Mouse (Mus musculus) hindbrain, embryonic 16.5 days (tissue): ENCODE measurements around the gene Fezf2. TPM values are rescaled to one million over a fixed set of nuclear protein-coding genes. Genes with fewer than 3 reads are reported as not detected.

Experiments
- ATAC-seq: fragments of 200-750 bp; cut with Nextera tagmentation; 2 replicates; pipeline ENCODE4 v1.8.0; 2017; ENCODE audit warnings: moderate TSS enrichment, moderate library complexity
- H3K27ac ChIP-seq: fragments of 300-500 bp; sonication (generic); 2 replicates; pipeline ENCODE4 v1.5.1; 2014; ENCODE audit warnings: low read depth, mild to moderate bottlenecking, control low read depth, low read length, moderate library complexity
- H3K27me3 ChIP-seq: fragments of 300-500 bp; sonication (generic); replicated peaks from 2 replicates; pipeline ENCODE4 v1.6.1; 2014; ENCODE audit warnings: low read length; ENCODE audit not compliant: control insufficient read depth, insufficient read depth
- H3K36me3 ChIP-seq: fragments of 300-500 bp; sonication (generic); 2 replicates; pipeline ENCODE4 v1.6.1; 2014; ENCODE audit warnings: mild to moderate bottlenecking, low read length, moderate library complexity, mixed read lengths; ENCODE audit not compliant: control insufficient read depth, insufficient read depth
- H3K4me1 ChIP-seq: fragments of 300-500 bp; sonication (generic); 2 replicates; pipeline ENCODE4 v1.6.1; 2014; ENCODE audit warnings: low read depth, low read length; ENCODE audit not compliant: control insufficient read depth, insufficient read depth
- H3K4me2 ChIP-seq: fragments of 300-500 bp; sonication (generic); 2 replicates; pipeline ENCODE4 v1.6.1; 2014; ENCODE audit warnings: mild to moderate bottlenecking, low read length, control low read depth, moderate library complexity
- H3K4me3 ChIP-seq: fragments of 300-500 bp; sonication (generic); 2 replicates; pipeline ENCODE4 v1.5.1; 2014; ENCODE audit warnings: mild to moderate bottlenecking, low read length, control low read depth, moderate library complexity
- H3K9ac ChIP-seq: fragments of 300-500 bp; sonication (generic); 2 replicates; pipeline ENCODE4 v1.6.1; 2014; ENCODE audit warnings: low read depth, mild to moderate bottlenecking, control low read depth, low read length, moderate library complexity
- H3K9me3 ChIP-seq: fragments of 300-500 bp; sonication (generic); 2 replicates; pipeline ENCODE4 v1.6.1; 2014; ENCODE audit warnings: mild to moderate bottlenecking, low read length, moderate library complexity; ENCODE audit not compliant: control insufficient read depth
- WGBS: fragments of 180-500 bp; shearing (Covaris S2); extraction: QIAGEN DNeasy Blood & Tissue Kit; methylation state at CpG from one replicate; pipeline ENCODE4 v1.1.7; 2014; 5-methylcytosine and 5-hydroxymethylcytosine counted together
- polyA plus RNA-seq: library from polyadenylated mRNA; unstranded; fragments of >200 nt; fragmentation: Nextera tagmentation; extraction: Ambion mirVana; gene quantifications from 2 replicates; pipeline ENCODE4 v1.2.1, GENCODE M21; 2015

Gene Fezf2
- 0.06 and 2.3 TPM in 2 replicates for polyA plus RNA-seq

DNA sequence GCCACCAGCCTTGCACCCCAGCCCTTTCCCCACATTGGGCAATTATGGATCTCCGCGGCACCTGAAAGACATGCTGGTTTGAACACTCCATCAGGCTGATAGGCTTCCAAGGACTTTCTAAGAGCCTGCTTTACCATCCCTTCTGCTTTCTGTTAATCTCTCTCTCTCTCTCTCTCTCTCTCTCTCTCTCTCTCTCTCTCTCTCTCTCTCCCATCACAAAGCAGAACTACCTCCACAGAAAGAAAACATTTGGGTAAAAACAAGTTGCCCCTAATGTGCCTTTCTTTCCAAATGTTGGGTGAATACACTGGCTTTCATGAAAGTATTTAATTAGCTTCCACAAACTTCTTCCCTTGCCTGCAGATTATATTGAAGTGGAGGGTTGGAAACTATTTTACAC is at the start of gene Fezf2:
Fezf2 (minus strand) TSS at position 101 of the 400 bp plus-strand sequence.
- Histone ChIP-seq H3K4me2 (no peak within 1 kb of the TSS), H3K27ac (no peak within 1 kb of the TSS), H3K9ac (no peak within 1 kb of the TSS), H3K9me3 (no peaks in the 10 kb centered on the region), H3K27me3 (peaks cover 65% of the 10 kb centered on the region), H3K4me3 (no peak within 1 kb of the TSS), H3K36me3 (no peaks in the 10 kb centered on the region), H3K4me1 (peaks cover 12% of the 10 kb centered on the region)
- WGBS: 2% methylated on average over 2 of the region's 2 CpGs
- no peak for ATAC-seq

DNA sequence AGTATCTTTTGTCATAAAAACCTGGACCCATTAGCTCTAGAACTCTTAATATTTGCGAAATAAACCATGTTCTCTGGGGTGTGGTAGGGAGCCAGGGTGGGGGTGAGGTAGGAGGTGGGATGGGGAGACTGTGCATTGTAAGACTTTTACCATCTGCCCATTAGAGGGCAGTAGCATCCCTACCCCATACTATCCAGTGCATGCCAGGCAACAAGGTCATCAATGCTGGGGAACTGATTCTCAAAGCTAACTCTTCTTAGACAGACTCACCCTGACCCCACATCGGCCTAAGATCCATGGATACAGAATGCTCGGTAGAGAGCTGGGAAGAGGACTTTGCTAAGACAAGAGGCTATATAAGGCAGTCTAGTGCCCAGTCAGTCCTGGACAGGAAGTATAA is 49.6 kb upstream of the Fezf2 start:
- Histone ChIP-seq H3K36me3 (no peaks in the 10 kb centered on the region), H3K4me1 (0 out of 2 replicates have a peak, but pooled peaks cover 2% of the 10 kb centered on the region), H3K4me2 (no peak overlapping the region), H3K4me3 (no peak overlapping the region), H3K9ac (no peak overlapping the region), H3K27me3 (peaks cover 2% of the 10 kb centered on the region; the same call in 1 of the 2 replicates), H3K27ac (no peak overlapping the region), H3K9me3 (no peaks in the 10 kb centered on the region)
- 79% methylated on average over 3 of the region's 3 CpGs for WGBS
- ATAC-seq: 0 out of 2 replicates have a peak, but pooled peaks have one; percentile 22

DNA sequence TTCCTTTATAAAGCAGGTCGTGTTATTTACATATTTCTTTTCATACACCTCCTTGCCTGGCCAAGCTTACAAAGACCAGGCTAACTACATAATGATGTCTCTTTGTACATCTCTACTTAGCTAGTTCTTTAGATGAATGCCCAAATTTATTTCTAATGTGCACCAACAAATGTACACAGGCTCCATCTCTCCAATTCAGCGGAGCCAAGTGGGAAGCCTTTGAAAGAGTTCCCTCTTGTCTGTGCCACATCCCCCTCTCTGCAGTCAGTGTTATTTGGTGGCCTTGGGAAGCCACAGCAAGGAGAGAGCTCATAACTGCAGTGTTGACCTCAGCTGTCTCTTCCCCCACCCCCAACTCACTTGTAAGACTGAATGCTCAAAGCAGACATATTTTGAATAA is 46.3 kb upstream of the Fezf2 start:
- Histone ChIP-seq H3K4me1 (peaks cover 2% of the 10 kb centered on the region), H3K36me3 (no peaks in the 10 kb centered on the region), H3K9me3 (no peaks in the 10 kb centered on the region), H3K4me3 (no peak overlapping the region), H3K27ac (no peak overlapping the region), H3K27me3 (peaks cover 2% of the 10 kb centered on the region; the same call in 1 of the 2 replicates), H3K9ac (no peak overlapping the region), H3K4me2 (no peak overlapping the region)
- ATAC-seq: no peak
- WGBS: 31% methylated on average over 2 of the region's 2 CpGs

DNA sequence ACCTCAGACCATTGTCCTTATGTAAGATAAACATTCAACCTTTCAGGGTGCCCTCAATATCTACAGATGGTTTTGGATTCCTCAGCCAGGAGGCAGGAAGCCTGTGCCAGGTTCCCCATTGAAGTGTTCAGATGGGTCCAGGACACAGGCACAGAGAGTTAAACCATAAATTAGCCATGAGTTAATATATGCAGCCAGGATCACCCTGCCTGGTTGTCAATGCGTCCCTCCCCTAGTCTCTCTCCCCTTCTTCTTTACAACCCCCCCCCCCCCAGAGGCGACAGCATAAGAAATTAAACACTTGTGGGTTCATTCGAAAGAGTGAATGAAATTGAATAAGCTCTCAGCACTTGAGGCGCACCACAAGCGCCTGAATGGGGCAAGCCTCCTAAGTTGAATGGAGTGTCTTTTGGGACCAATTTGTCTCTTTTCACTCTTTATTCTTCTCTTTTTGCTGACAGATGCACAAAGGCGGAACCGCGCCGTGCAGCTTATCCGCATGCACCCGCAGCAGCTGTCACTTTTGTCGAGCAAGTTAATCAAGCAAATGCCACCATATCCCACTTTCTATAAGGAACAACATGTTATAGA is 45.4 kb upstream of the Fezf2 start:
- H3K9me3 ChIP-seq: no peaks in the 10 kb centered on the region
- H3K36me3 ChIP-seq: no peaks in the 10 kb centered on the region
- H3K4me1 ChIP-seq: peaks cover 10% of the 10 kb centered on the region
- no peak overlapping the region for H3K9ac ChIP-seq
- H3K4me3 ChIP-seq: no peak overlapping the region
- H3K27me3 ChIP-seq: peaks cover 2% of the 10 kb centered on the region; the same call in 1 of the 2 replicates
- H3K4me2 ChIP-seq: no peak overlapping the region
- WGBS: 15% methylated on average over 12 of the region's 12 CpGs
- ATAC-seq: peak; percentile 72
- H3K27ac ChIP-seq: no peak overlapping the region

DNA sequence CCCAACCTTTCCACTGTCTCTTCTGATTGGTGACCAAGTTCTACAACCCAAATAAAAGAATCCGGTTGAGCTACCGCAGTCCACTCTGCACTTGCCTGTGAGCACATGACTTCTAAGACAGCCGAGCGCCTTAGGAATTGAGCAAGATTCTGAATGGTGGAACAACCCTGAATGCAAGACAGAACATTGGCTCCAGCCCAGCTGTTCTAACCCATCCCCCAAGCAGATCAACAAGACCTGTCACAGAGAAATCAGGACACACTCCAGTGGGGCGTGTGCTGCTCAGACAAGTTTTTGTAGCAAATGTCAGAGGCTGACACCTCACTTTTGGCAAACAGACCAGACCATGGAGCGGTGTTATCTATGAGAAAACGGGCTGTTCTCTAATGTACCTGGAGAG is 43.2 kb upstream of the Fezf2 start:
- ATAC-seq: peak; percentile 26; the same call in 1 of the 2 replicates
- Histone ChIP-seq H3K4me3 (no peak overlapping the region), H3K4me1 (peaks cover 14% of the 10 kb centered on the region), H3K9ac (no peak overlapping the region), H3K27me3 (peaks cover 3% of the 10 kb centered on the region; the same call in 1 of the 2 replicates), H3K4me2 (no peak overlapping the region), H3K36me3 (no peaks in the 10 kb centered on the region), H3K27ac (no peak overlapping the region), H3K9me3 (no peaks in the 10 kb centered on the region)
- 51% methylated on average over 7 of the region's 7 CpGs for WGBS

DNA sequence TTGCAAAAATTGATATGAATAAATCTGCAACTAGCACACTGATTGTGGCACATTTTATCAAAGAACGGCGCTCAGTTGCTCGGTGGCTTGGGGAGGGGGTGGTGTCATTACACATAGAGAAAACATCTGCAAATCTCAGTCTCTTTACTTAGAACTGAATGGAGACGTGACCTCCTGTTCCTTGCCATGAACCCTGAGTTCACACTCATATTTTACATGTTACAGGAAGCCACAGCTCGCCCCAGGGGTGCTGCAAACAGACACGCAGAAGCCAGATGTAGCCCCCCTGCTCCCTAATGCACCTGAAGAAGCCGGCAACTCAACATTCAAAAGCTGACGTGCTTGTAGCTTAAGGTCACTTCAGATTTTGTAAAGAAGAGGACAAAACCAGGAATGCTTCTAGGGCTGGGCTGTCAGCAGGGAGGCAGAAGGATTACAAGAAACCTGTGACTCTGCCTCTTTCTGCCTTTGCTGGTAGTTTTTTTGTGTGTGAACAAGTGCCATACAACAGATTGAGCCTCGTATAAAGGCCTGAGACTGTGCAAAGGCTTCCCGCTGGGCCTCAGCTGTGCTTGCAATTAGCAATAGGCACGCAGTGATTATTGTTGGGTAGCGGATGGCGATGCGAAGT is 40.9 kb upstream of the Fezf2 start:
- Histone ChIP-seq H3K4me1 (peaks cover 14% of the 10 kb centered on the region), H3K27me3 (peaks cover 12% of the 10 kb centered on the region), H3K36me3 (no peaks in the 10 kb centered on the region), H3K9me3 (no peaks in the 10 kb centered on the region), H3K27ac (no peak overlapping the region), H3K4me3 (no peak overlapping the region), H3K9ac (no peak overlapping the region), H3K4me2 (no peak overlapping the region)
- 14% methylated on average over 14 of the region's 14 CpGs for WGBS
- peak; percentile 68 for ATAC-seq

DNA sequence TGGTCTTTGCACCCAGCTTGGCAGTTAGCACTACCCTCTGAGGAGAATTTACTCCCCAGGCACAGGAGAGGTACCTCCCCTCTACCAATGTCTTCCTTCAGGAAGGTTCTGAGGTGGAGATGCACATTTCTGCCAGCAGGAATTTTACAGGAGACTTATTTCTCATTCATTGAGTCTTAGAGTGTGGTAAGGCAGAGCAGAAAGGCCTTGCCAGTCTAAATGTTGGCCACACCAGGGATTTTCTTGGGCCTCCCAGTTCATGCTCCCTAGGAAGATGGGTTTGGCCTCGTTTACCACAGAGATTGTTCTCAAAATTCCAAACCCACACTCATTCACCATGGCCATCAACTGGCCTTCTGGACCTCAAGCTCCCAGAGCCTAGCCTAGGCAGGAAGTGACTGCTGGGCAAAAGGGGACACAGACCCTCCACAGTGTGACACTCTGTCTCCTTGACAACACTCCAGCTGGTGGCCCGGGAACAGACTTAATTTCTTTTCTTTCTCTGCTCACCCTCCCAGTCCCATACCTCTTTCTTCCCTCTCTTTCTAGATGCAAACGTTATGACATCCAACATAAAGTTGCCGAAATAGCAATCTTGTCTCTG is 40.3 kb upstream of the Fezf2 start:
- Histone ChIP-seq H3K27ac (no peak overlapping the region), H3K9ac (no peak overlapping the region), H3K9me3 (no peaks in the 10 kb centered on the region), H3K4me3 (no peak overlapping the region), H3K36me3 (no peaks in the 10 kb centered on the region), H3K4me1 (peaks cover 14% of the 10 kb centered on the region), H3K4me2 (no peak overlapping the region), H3K27me3 (peaks cover 13% of the 10 kb centered on the region)
- WGBS: 23% methylated on average over 4 of the region's 4 CpGs
- no peak for ATAC-seq

DNA sequence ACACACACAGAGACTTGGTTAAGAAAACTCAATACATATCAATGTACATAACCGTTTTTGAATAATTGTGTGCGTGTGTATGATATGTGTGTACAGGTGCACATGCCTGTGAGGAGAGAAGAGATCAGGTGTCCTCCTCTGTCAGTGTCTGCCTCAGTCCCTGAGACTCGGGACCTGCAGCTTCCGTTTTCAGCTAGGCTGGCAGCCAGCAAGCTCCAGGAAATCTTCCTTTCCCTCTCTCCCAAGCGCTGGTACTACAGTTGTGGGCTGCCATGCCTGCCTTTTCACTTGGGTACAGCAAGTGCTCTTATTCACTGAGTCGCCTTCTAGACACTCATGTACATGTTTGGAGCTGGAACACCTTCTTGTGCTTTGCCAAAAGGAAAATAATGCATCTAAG is 39.2 kb upstream of the Fezf2 start:
- H3K9ac ChIP-seq: no peak overlapping the region
- 64% methylated on average over 6 of the region's 6 CpGs for WGBS
- no peak for ATAC-seq
- H3K36me3 ChIP-seq: no peaks in the 10 kb centered on the region
- H3K4me3 ChIP-seq: no peak overlapping the region
- peaks cover 12% of the 10 kb centered on the region for H3K4me1 ChIP-seq
- H3K9me3 ChIP-seq: no peaks in the 10 kb centered on the region
- H3K27me3 ChIP-seq: peaks cover 13% of the 10 kb centered on the region
- H3K27ac ChIP-seq: no peak overlapping the region
- H3K4me2 ChIP-seq: no peak overlapping the region

DNA sequence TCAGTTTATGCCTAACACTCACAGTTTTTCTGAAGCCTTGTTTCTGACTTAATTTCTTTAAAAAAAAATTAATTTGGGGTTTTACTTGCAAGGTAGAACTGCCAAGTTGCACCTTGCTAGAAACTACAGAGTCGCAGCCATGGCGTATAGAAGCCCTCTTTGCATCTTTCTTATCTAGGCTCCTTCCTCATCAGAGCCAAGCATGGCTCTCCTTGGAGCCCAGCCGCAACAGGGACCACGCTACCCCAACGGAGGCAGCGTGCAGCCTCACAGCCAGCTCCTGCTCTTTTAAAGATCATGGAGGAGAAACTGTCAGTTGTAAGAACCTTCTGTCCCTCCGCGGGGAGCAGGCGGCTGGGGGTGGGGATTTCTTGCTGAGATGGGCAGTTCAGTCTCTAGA is 29.9 kb upstream of the Fezf2 start:
- Histone ChIP-seq H3K9me3 (no peaks in the 10 kb centered on the region), H3K27ac (no peak overlapping the region), H3K27me3 (peaks cover 5% of the 10 kb centered on the region), H3K36me3 (no peaks in the 10 kb centered on the region), H3K9ac (no peak overlapping the region), H3K4me1 (no peaks in the 10 kb centered on the region), H3K4me3 (no peak overlapping the region), H3K4me2 (no peak overlapping the region)
- WGBS: 24% methylated on average over 9 of the region's 9 CpGs
- no peak for ATAC-seq
